8 mouse cellular contexts compared by ENCODE assay signal in genomic region chrX:20920249-20920843, GRCm38 (mm10). TPM values are rescaled to one million over a fixed set of nuclear protein-coding genes. Genes with fewer than 3 reads are reported as not detected.
DNase-seq lines count a peak whose midpoint lies in the region; ATAC-seq and TF ChIP-seq lines count a peak whose summit lies in the region.

No protein-coding gene starts in this region.

- H3K9me3 ChIP-seq in lung, embryonic 14.5 days (ENCODE audit: low read depth, low read length), result no peaks in the 10 kb centered on the region
- H3K9me3 ChIP-seq in forebrain, embryonic 15.5 days, result no peaks in the 10 kb centered on the region
- H3K9me3 ChIP-seq in liver, embryonic 14.5 days (ENCODE audit: control insufficient read depth, low read length), result no peaks in the 10 kb centered on the region

- peak overlapping the region; percentile 75 for H3K4me2 ChIP-seq in lung, embryonic 14.5 days
- peak overlapping the region; percentile 60 for H3K4me2 ChIP-seq in forebrain, embryonic 15.5 days (replicated peaks)
- peak overlapping the region; percentile 51 for H3K4me2 ChIP-seq in liver, embryonic 14.5 days (ENCODE audit: low read depth)

- H3K36me3 ChIP-seq in lung, embryonic 14.5 days (ENCODE audit: insufficient read depth), result no peaks in the 10 kb centered on the region
- H3K36me3 ChIP-seq in forebrain, embryonic 15.5 days, result no peaks in the 10 kb centered on the region
- no peaks in the 10 kb centered on the region for H3K36me3 ChIP-seq in liver, embryonic 14.5 days (replicated peaks; ENCODE audit: control insufficient read depth, insufficient read depth, low read depth)

- TF ChIP-seq CTCF in lung, embryonic 14.5 days (IDR thresholded peaks at IDR 0.05; ENCODE audit: low read depth), result no peak
- TF ChIP-seq CTCF in liver, embryonic 14.5 days (IDR thresholded peaks at IDR 0.05; ENCODE audit: low read depth), result no peak

- H3K9ac ChIP-seq in lung, embryonic 14.5 days, result no peak overlapping the region
- peak overlapping the region; percentile 59 for H3K9ac ChIP-seq in forebrain, embryonic 15.5 days (replicated peaks)
- no peak overlapping the region for H3K9ac ChIP-seq in liver, embryonic 14.5 days (replicated peaks)

- H3K27ac ChIP-seq in lung, embryonic 14.5 days (ENCODE audit: low read depth), result no peak overlapping the region
- peak overlapping the region; percentile 79 for H3K27ac ChIP-seq in forebrain, embryonic 15.5 days (replicated peaks)
- H3K27ac ChIP-seq in liver, embryonic 14.5 days, result no peak overlapping the region

- 12% methylated on average over 43 of the region's 49 CpGs for WGBS in lung, embryonic 14.5 days
- WGBS in forebrain, embryonic 15.5 days, result 17% methylated on average over 49 of the region's 49 CpGs
- 12% methylated on average over 46 of the region's 49 CpGs for WGBS in liver, embryonic 14.5 days (ENCODE audit: insufficient replicate concordance)

- no peaks in the 10 kb centered on the region for H3K4me1 ChIP-seq in lung, embryonic 14.5 days (ENCODE audit: insufficient read depth)
- H3K4me1 ChIP-seq in forebrain, embryonic 15.5 days, result peaks cover 10% of the 10 kb centered on the region; the same call in 1 of the 2 replicates
- no peaks in the 10 kb centered on the region for H3K4me1 ChIP-seq in liver, embryonic 14.5 days (replicated peaks; ENCODE audit: control insufficient read depth in 2 of 2, insufficient read depth in 2 of 2, low read length in 1 of 2)

- TF ChIP-seq EP300 in liver, embryonic 14.5 days (IDR thresholded peaks at IDR 0.05; ENCODE audit: low read depth), result no peak

- ATAC-seq in cerebellum, adult (ENCODE audit: insufficient number of reproducible peaks, low FRiP score, low TSS enrichment), result peak; percentile 23
- ATAC-seq in lung, embryonic 14.5 days (ENCODE audit: insufficient read depth), result peak; percentile 64
- ATAC-seq in forebrain, embryonic 15.5 days (replicated peaks), result peak; percentile 65
- no peak for ATAC-seq in liver, embryonic 14.5 days (ENCODE audit: insufficient read depth)

- DNase-seq in cerebellum, adult 8-10 months, result no peak
- no peak for DNase-seq in lung, embryonic 14.5 days
- no peak for DNase-seq in lung, adult 18-20 months
- no peak for DNase-seq in liver, embryonic 14.5 days (ENCODE audit: low read depth in 3 of 3, low spot score in 3 of 3)
- no peak for DNase-seq in urinary bladder, postnatal 25 days (ENCODE audit: low spot score)
- DNase-seq in cerebellum, adult 11 months, result no peak

- H3K4me3 ChIP-seq in lung, embryonic 14.5 days (ENCODE audit: low read depth, low read length), result peak overlapping the region; percentile 34
- H3K4me3 ChIP-seq in forebrain, embryonic 15.5 days, result peak overlapping the region; percentile 64
- peak overlapping the region in 1 of 2 experiments; percentile 34; a peak in 2 of 4 replicates for H3K4me3 ChIP-seq in liver, embryonic 14.5 days (ENCODE audit: insufficient read depth in 1 of 2, low read depth in 2 of 2, low read length in 2 of 2)

- 0 out of 2 replicates have a peak, but pooled peaks cover 3% of the 10 kb centered on the region for H3K27me3 ChIP-seq in lung, embryonic 14.5 days (ENCODE audit: insufficient read depth, low read length)
- H3K27me3 ChIP-seq in forebrain, embryonic 15.5 days, result no peaks in the 10 kb centered on the region
- peaks cover 28% of the 10 kb centered on the region for H3K27me3 ChIP-seq in liver, embryonic 14.5 days (ENCODE audit: control insufficient read depth, insufficient read depth, low read length)

RNA-seq across cellular contexts. Expression of gene Syn1, which starts 0.5 kb away (rescaled TPM):
- 0.11 and 0.42 TPM in 2 replicates for polyA plus RNA-seq in lung, embryonic 14.5 days (2014; fragmentation: Nextera tagmentation; extraction: Ambion mirVana)
- 31.9 and 35.8 TPM in 2 replicates for polyA plus RNA-seq in forebrain, embryonic 15.5 days (2015; fragmentation: Nextera tagmentation; extraction: Ambion mirVana)
- 0.02 and 0.08 TPM in 2 replicates for polyA plus RNA-seq in liver, embryonic 14.5 days (2012; rRNA removed)
- polyA plus RNA-seq in liver, embryonic 14.5 days (2014; fragmentation: Nextera tagmentation; extraction: Ambion mirVana), result 0.05 and 0.06 TPM in 2 replicates

RNA-seq across cellular contexts. Expression of gene Cfp, which starts 11.0 kb away (rescaled TPM):
- 5.6 and 6.0 TPM in 2 replicates for polyA plus RNA-seq in lung, embryonic 14.5 days (2014; fragmentation: Nextera tagmentation; extraction: Ambion mirVana)
- polyA plus RNA-seq in forebrain, embryonic 15.5 days (2015; fragmentation: Nextera tagmentation; extraction: Ambion mirVana), result 5.9 and 6.3 TPM in 2 replicates
- 16.9 and 19.9 TPM in 2 replicates for polyA plus RNA-seq in liver, embryonic 14.5 days (2012; rRNA removed)
- 20.6 and 22.7 TPM in 2 replicates for polyA plus RNA-seq in liver, embryonic 14.5 days (2014; fragmentation: Nextera tagmentation; extraction: Ambion mirVana)

RNA-seq across cellular contexts. Expression of gene Elk1, which starts 30.1 kb away (rescaled TPM):
- 7.7 and 8.0 TPM in 2 replicates for polyA plus RNA-seq in lung, embryonic 14.5 days (2014; fragmentation: Nextera tagmentation; extraction: Ambion mirVana)
- 23.4 and 26.5 TPM in 2 replicates for polyA plus RNA-seq in forebrain, embryonic 15.5 days (2015; fragmentation: Nextera tagmentation; extraction: Ambion mirVana)
- polyA plus RNA-seq in liver, embryonic 14.5 days (2012; rRNA removed), result 1.9 and 2.3 TPM in 2 replicates
- polyA plus RNA-seq in liver, embryonic 14.5 days (2014; fragmentation: Nextera tagmentation; extraction: Ambion mirVana), result 0.87 and 1.0 TPM in 2 replicates

RNA-seq across cellular contexts. Expression of gene Uxt, which starts 41.5 kb away (rescaled TPM):
- polyA plus RNA-seq in lung, embryonic 14.5 days (2014; fragmentation: Nextera tagmentation; extraction: Ambion mirVana), result 53.2 and 55.9 TPM in 2 replicates
- 43.3 and 44.8 TPM in 2 replicates for polyA plus RNA-seq in forebrain, embryonic 15.5 days (2015; fragmentation: Nextera tagmentation; extraction: Ambion mirVana)
- 12.3 and 13.9 TPM in 2 replicates for polyA plus RNA-seq in liver, embryonic 14.5 days (2012; rRNA removed)
- 46.6 and 46.7 TPM in 2 replicates for polyA plus RNA-seq in liver, embryonic 14.5 days (2014; fragmentation: Nextera tagmentation; extraction: Ambion mirVana)

RNA-seq across cellular contexts. Expression of gene Timp1, which starts 50.4 kb away (rescaled TPM):
- 34.2 and 34.7 TPM in 2 replicates for polyA plus RNA-seq in lung, embryonic 14.5 days (2014; fragmentation: Nextera tagmentation; extraction: Ambion mirVana)
- polyA plus RNA-seq in forebrain, embryonic 15.5 days (2015; fragmentation: Nextera tagmentation; extraction: Ambion mirVana), result 2.4 and 2.9 TPM in 2 replicates
- polyA plus RNA-seq in liver, embryonic 14.5 days (2012; rRNA removed), result 1.6 and 1.7 TPM in 2 replicates
- polyA plus RNA-seq in liver, embryonic 14.5 days (2014; fragmentation: Nextera tagmentation; extraction: Ambion mirVana), result 2.0 and 2.8 TPM in 2 replicates

Comparison
In these comparisons a context has a peak if more than half of its experiments do, and no peak if none do; other contexts are left out.
1. RNA of gene Syn1, which starts 0.5 kb away (polyA plus RNA-seq): 31.9 to 35.8 TPM in forebrain, embryonic 15.5 days; 0.11 to 0.42 TPM in lung, embryonic 14.5 days and 0.02 to 0.08 TPM in liver, embryonic 14.5 days; every median in the first group is over 10 times any median in the second.
2. Peak in every context shown above with its lines, with median percentiles within 50 percentile points of each other: H3K4me2 ChIP-seq.